Mouse (Mus musculus): Measurements from ENCODE around the gene Slc22a21.
"Not testable (repeated sequence)": the region's sequence is repeated elsewhere in the genome, so short reads cannot be mapped to it uniquely, and the experiment has no call there.

The Slc22a21 gene

DNA sequence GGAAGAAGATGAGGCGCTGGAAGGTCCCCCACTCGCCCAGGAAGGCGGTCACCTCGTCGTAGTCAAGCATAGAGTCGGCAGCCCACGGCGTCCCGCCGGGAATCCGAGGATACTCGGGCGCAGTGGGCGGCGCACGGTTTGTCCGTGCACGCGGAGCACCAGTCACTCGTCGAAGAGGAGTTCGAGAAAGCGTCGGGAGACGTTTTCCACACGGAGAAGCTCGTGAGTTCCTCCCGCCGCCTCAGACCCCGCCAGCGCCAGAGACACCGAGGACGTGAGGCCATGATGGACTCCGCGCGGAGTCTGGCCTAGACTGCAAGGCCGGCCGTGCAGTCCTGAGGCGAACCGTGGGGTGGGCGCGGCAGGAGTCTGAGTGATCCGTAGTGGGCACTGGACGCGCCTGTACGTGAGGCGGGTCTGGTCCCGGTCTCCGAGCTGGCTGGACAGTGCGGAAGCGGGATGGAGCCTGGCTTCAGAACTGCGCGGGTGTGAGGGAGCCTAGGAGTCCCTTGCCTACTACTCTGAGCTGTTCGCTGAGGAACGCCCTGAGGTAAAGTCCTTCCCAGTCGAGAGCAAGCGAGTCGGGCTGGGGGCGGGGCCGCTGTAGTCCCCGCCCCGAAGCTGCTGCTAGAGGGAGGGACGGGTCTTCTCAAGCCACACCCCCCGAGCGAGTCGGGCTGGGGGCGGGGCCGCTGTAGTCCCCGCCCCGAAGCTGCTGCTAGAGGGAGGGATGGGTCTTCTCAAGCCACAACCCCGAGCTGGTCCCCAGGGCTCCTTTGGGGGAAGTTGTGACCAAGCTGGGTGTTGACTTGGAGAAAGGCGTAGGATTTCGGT, at the start of gene Slc22a21:
TSS of gene Slc22a21 (minus strand) at position 545 of the 834 bp plus-strand sequence.
- peak; percentile 58 for DNase-seq (ENCODE audit: low read depth, low spot score)

DNA sequence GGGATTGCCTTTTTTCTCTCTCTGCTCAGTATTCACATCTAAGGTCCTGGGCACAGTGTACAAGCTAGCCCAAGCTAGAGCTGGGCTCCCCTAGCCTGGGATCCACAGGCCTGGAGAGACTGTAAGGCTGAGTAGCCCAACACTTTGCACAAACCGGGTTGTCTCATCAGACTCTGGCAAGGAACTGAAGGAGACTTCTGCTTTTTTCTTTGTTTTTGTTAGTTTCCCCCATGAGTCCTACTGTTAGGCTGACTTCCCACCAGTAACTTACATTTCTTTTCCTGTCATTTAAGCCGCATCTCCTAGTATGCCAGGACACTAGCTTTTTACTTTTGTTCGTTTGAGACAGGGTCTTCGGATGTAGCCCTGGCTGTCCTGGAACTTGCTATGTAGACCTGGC, 48.9 kb upstream of the Slc22a21 start:
- DNase-seq (ENCODE audit: low read depth, low spot score), result no peak

DNA sequence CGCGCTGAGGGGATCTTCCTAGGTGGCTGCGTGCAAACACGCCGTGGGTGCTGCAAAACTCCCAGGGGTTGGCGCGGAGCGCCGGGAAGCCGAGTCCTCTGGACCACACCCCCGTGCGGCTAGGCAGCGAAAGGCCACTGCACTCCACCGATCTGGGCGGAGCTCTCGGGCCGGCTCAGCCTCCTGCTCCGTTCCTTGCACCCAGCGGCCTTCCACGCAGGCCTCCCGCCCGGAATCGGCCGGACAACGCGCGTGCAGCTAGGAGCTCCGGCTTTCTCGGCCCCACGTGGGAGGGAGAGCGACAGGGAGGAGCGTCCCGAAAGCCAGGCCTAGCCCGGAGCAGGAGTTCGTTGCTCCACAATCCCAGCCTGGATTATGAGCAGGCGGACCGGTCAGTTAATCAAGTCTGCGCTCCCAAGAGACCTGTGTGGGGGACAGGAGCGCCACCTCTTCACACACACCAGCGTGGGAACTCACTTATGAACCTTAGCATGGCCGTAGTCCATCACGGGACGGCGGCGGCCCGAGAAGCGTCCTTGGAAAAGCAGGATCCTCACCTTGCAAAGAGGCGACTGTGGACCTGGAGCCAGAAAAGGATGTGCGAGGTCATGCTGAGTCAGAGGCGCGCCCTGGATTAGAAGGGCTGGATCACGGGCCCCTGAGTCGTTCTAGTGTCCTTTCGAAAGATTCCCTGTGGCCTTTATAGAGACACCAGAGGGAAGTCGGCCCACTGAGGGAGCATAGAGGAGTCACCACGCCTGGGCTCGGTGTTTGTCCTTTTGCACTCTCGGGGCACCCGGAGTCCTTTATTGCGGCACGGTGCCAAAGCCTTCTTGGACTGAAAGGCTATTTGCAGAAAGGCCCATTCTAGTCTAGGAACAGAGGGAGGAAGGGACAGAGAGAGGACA, 48.2 kb upstream of the Slc22a21 start, which contains the start of gene Slc22a4:
TSS of gene Slc22a4 (minus strand) at position 47 of the 908 bp plus-strand sequence.
- peak; percentile 92 for DNase-seq (ENCODE audit: low read depth, low spot score)

DNA sequence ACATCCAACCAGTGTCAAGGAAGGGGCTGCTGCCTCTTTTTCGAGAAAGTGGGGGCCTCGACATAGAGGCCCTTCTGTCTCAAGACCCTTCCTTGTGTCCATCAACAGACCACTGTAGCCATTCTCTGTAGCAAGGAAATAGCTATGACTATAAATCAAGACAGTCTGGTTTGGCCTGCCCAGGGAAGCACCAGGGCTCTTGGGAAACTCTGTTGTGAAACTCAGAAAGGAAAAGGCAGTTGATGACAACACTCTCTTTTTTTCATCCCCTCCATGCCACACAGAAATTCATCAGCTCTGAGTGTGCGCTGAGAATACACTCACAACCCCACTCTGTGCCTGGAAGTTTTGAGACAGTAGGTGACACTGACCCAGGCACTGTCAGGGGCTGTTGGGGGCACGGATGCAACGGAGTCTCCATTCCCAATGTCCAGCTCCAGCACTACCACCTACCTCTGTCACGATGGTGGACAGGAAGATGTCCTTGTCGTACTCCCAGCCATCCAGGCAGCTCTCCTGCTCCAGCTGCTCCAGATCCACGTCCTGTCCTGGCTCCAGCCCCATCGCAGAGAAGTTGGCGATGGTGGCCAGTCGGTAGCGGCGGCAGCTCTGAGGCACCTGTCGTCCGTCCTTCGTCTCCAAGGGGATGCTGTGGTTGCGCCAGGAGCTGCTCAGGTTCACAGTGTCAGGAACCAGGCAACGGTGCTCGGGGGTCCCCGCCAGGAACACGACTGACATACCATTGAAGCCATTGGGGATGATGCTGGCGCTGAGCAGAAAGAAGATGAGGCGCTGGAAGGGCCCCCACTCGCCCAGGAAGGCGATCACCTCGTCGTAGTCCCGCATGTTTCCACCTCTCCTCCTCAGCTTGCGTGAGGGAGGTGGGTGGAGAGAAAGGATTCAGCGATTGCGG, 47.3 kb upstream of the Slc22a21 start:
- DNase-seq (ENCODE audit: low read depth, low spot score), result no peak

DNA sequence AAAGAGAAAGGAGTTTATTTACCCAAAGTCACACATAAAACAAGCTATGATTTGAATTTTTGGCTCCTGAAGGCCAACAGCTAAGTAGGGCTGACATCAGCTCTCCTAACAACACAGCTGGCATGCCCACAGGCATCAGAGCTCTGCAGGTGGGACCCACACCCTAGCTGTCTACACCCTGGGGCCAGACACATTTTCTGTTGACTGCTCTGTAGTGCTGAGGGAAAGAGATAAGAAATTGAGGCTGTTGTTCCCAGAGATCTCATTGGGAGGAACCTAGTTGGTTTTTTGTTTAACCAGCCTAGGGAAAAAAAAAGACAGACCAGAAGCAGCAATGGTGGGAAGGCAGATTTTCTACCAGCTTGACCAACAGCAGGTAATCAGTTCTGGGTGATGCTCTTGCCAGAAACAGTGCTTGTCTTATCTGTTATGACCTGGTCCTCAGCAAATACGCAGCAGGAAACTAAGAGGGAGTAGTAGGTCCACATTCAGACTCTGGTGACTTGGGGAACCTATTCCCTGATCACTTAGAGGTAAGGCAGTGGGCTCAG, 46.4 kb upstream of the Slc22a21 start:
- DNase-seq (ENCODE audit: low read depth, low spot score), result peak; percentile 74

DNA sequence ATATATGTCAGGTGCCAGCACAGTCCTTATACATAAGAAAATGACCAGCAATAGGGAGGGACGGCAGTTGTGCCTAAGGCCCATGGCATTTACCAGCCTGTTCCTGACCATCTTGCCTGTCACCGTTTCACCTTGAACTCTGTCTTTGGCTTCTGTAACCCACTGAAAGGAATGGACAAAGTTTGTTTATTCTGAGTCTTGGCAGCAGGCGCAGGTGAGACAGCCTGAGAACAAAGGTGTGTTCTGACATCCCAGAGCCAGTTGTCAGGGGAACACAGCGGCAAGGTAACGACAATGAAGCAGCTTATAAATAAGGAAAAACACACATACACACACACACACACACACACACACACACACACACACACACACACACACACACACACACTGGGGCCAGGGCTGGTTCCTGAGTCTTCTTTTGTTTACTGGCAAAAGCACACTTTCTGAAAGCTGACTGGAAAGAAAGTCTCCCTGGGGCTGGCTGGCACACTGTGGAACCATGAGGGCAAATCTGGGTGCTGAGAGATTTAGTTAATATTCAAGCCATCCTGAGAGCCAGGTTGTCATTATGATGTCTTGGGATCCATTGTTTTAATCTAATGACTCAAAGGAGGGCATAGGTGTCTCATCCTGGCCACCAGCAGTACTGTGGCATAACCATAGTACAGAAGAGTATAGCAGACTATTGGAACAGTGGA, 41.4 kb upstream of the Slc22a21 start:
- no peak for DNase-seq (ENCODE audit: low read depth, low spot score)

DNA sequence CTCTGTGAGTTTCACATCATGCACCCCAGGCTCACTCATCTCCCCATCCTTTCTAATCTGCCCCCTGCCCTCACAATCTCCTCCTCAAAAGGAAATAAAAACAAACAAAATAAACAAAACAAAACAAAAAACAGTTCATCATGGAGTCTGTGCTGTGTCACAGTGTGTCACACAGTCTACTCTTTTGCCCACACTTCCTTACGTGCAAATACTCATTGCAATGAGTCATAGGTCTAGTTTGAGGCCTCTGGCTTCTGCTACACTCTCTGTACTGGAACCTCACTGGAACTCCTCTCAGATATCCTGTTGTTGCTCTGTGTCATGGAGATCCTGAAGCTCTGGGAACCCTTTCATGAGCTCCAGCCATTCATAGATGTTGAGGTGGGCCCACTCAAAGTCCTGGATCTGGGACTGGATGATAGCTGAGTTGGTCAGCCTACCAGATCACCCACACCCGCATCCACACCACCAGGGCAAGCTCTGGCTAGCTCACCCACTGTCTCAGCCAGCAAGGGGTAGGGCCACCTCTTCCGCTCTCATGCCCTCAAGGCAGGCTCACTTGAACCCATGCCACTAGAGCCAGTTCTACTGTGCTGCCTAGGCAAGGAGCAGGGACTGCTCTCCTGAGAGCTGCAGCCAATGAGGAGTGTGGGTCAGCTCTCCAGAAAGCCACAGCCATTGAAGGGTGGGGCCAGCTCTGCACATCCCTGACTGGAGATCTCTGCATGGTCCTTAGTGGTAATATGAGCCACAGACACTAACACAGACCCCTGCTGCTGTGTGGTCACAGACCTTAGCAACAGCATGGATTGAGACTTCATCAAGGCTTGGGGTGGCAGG, 39.0 kb upstream of the Slc22a21 start:
- no peak for DNase-seq (ENCODE audit: low read depth, low spot score)

DNA sequence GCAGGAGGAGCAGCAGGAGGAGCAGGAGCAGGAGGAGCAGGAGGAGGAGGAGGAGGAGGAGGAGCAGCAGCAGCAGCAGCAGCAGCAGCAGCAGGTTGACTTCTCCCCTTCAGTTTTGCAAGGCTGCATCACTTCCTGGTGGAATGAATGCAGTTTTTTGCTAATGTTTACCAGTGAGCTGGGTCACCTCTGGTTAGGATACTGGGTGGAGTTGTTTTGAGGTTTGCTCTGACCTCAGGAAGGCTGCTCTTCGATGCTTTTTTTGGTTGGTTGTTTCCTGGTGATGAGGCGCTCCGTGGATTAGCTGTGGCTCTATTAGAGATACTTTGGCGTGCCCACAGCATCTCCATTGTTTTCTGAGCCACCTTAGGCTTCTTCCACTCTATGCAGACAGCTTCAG, 37.5 kb upstream of the Slc22a21 start:
- DNase-seq (ENCODE audit: low read depth, low spot score), result no peak

DNA sequence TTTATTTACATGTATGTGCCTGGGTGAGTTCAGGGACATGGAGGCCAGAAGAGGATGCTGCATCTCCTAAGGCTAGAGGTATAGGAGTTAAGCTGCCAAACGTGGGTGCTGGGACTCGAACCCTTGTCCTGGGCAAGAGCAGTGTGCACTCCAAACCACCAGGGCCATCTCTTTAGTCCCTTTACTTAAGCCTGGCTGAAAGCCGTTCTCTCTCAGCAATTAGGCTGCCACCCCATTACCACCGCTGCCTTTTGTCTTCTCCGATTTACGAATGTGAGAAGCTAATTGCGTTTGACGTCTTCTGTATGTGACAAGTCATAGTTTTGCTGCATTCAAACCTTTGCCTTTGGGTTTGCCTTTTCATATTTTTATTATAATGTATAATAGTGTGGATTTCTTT, 35.9 kb upstream of the Slc22a21 start:
- no peak for DNase-seq (ENCODE audit: low read depth, low spot score)

DNA sequence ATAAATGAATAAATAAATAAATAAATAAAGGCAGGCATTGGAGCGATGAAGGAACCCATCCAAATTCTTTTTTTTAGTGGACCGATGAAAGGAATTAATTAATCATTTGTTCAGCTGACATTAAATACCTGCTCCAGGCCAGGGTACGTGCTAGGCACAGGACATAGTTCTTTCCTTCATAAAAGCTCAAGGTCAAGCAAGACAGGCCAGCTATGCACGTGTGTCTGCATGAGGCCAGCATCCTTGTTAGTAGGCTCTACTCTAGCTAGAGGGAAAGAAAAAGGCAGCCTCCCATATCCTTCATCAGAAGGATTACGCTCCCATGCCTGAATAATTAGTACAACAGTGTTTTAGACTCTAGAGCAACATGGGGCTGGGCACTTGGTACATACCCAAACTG, 32.8 kb upstream of the Slc22a21 start:
- no peak for DNase-seq (ENCODE audit: low read depth, low spot score)

DNA sequence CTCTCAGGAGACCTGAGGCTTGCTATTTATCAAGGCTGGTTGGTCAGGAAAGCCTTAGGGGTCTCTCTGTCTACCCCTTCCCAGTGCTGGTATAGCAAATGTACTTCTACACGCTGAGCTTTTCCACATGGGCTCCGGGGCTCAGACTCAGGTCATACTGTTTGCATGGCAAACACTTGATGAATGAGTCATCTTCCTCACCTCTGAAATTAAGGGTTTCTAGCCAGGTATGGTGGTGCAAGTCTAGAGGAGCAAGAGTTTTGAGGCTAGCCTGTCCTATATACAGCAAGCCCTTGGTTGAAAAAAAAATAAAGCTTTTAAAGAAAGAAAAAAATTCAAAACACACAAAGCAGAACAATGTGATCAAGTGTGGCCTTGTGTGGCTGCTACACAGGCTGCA, 31.1 kb upstream of the Slc22a21 start:
- no peak for DNase-seq (ENCODE audit: low read depth, low spot score)

DNA sequence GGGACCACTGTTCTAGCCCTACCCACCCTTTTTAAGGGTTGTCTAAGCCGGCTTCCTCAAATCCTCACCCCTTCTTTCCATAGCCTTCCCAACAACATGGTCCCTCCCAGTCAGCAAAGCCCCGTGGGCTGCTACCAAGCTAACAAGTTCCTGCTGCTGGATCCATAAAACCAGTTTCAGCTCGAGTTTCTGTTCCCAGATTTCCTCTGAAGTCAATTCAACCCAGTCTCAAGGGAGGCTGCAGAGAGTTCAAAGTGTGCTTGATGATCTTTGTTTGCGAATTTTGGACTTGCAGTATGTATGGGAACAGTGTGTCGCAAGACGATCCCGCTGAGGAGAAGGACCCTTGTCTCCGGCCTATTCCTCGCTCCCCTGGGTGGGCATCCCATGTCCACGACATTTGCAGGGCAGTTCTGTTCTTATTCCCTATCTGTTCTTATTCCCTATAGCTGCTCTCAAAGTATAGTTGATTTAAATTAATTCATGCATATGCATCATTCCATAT, 28.3 kb upstream of the Slc22a21 start:
- DNase-seq (ENCODE audit: low read depth, low spot score), result no peak

DNA sequence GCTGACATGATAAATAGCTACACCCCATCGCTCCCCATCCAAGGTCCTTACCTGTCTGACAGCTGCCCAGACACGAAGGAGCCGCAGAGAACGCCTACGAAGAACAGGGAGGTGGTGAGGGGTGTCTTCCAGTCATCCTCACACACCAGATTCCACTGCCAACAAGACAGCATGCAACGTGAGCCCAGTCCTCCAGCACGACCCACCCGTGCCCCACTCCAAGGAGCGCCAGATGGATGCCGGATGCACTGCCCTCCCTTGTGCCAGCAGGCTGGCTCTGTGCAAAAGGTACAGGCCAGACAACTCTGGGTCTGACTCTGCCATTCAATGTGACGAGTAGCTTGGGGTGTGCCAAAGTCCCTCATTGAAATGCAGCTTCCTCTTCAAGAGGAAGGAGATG, 27.6 kb upstream of the Slc22a21 start:
- DNase-seq (ENCODE audit: low read depth, low spot score), result no peak

DNA sequence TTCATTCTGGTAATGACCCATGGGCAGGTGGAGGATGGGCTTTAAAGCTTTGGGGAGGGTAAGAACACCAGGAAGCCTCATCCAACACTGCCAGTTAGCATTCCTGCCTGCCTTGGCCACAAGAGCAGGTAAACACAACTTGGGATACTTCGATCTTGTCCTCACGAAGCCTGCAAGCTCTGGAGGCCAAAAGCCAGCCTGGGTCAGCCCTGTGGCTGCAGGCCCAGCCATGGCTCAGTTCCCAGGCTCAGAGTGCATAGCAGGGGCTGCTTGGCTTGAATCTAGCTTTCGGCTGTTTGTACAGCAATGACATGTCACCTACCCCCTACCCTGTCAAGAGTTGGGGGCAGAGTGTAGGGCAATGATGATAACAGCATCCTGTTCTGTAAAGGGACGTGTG, 26.8 kb upstream of the Slc22a21 start:
- no peak for DNase-seq (ENCODE audit: low read depth, low spot score)

DNA sequence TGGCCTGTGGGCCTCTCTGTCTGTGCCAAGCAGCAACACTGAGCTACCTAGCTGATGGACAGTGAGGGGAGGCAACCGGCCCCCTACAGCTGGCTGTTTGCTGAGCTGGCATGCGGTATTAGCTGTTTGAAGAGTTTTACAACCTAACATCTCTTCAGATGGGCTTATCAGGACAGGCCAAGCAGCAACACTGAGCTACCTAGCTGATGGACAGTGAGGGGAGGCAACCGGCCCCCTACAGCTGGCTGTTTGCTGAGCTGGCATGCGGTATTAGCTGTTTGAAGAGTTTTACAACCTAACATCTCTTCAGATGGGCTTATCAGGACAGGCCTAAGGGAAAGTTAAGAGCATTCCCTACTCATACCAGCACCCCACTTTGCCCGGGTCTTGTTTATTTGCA, 26.2 kb upstream of the Slc22a21 start:
- DNase-seq (ENCODE audit: low read depth, low spot score), result not testable (repeated sequence)

DNA sequence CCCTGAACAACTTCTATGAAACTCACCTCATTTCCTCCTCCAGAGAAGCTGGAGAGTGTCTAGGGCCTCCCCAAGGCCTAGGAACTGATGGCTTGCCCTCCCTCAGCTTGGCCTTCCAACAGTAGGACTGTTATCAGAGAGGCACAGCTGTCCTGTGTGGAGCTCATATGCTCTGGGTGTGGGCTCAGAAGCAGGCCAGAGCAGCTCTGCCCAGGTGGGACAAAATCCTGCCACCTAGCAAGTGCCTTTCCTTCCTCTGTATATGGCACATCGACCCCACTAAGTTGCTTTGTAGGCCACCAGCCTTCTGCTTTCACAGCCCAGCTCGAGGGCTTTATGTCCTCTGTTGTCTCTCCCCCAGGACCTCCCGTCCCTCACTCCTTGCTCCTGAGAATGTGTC, 24.6 kb upstream of the Slc22a21 start:
- peak; percentile 83 for DNase-seq (ENCODE audit: low read depth, low spot score)

DNA sequence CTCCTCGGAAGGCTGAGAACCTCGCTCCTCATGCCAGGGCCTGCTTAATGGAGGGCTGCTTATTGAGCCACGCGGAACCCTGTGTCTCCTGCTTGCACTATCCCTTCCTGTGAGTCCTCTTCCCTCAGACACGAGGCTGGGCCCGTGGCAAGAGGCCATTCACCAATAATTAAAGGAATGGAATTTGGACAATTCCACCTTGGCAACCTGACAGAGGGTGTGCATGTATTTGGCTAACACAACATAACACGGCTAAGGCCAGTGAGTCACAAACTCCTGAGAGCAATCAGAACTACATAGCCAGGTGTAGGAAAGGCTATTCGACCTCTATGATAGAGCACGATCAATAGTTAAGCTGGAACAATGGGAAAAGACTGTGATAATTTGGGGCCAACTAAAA, 24.1 kb upstream of the Slc22a21 start:
- DNase-seq (ENCODE audit: low read depth, low spot score), result no peak

DNA sequence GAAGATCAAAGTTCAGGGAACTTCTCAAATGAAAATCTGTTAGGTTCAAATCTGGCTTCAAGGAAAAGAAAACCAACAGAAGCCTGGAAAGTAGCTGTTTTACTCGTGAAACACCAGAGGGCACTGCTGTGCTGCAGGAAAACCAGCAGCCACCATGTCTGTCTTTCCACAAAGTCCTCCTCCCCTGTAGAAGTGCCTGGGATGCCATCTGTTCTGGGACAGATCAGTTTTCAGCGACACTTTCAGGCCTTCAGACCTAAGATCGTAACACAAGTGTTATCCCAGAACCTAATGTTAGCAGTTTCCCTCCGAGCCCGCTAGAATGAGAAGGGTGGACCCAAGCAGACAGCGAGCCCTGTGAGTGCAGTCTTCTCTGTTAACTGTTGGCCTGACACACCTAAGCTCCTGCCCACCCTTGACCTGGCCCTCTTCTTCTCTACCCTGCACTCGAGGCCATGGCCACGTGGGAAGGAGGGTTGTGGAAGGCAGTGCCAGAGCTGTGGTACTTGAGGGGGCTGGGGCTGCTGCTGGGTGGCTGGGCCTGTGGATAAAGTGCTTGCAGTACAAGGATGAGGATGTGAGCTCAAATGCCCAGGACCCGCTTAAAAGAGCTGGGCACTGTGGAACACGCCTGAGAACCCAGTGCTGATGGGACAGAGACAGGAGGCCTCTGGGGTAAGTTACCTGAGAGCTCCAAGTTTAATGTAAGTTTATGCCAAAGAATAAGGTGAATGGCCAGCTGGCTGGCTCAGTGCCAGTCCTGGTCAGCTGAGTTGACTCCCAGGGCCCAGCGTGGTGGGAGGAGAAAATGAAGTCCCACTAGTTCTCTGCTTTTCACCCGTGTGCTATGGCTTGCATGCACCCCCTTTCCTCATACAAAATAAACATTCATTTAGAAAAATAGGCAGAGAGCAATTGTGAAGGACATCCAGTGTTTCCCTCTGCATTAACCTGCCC, 22.9 kb upstream of the Slc22a21 start:
- DNase-seq (ENCODE audit: low read depth, low spot score), result not testable (repeated sequence)

Data from c-Kit-negative CD71-positive TER-119-positive erythroid progenitor cells, embryonic 14.5 days (primary cell).